Mouse (Mus musculus) hindbrain, embryonic 10.5 days (tissue): Measurements from ENCODE around the gene Pced1a. TPM values are rescaled to one million over a fixed set of nuclear protein-coding genes. Genes with fewer than 3 reads are reported as not detected.

Source experiments
- DNase-seq: peaks from one replicate; pipeline ENCODE4 v3.0.0-alpha.2; 2017; ENCODE audit warnings: low spot score
- H3K27ac ChIP-seq: fragments of 300-500 bp; sonication (generic); 2 replicates; pipeline ENCODE4 v1.5.1; 2016; ENCODE audit warnings: mild to moderate bottlenecking, moderate library complexity
- H3K27me3 ChIP-seq: fragments of 300-500 bp; sonication (generic); 2 replicates; pipeline ENCODE4 v1.6.1; 2016; ENCODE audit warnings: mild to moderate bottlenecking; ENCODE audit not compliant: poor library complexity, insufficient read depth, severe bottlenecking
- H3K36me3 ChIP-seq: fragments of 300-500 bp; sonication (generic); 2 replicates; pipeline ENCODE4 v1.6.1; 2016; ENCODE audit warnings: mild to moderate bottlenecking, moderate library complexity
- H3K4me1 ChIP-seq: fragments of 300-500 bp; sonication (generic); replicated peaks from 2 replicates; pipeline ENCODE4 v1.6.1; 2016; ENCODE audit warnings: mild to moderate bottlenecking
- H3K4me3 ChIP-seq: fragments of 300-500 bp; sonication (generic); 2 replicates; pipeline ENCODE4 v1.5.1; 2016; ENCODE audit warnings: mild to moderate bottlenecking, moderate library complexity
- H3K9me3 ChIP-seq: fragments of 300-500 bp; sonication (generic); 2 replicates; pipeline ENCODE4 v1.6.1; 2016; ENCODE audit warnings: mild to moderate bottlenecking, moderate library complexity
- WGBS: fragments of 180-500 bp; shearing (Covaris S2); methylation state at CpG from one replicate; pipeline ENCODE4 v1.1.7; 2016; 5-methylcytosine and 5-hydroxymethylcytosine counted together
- polyA plus RNA-seq: library from polyadenylated mRNA; unstranded; fragments of >200 nt; fragmentation: Nextera tagmentation; extraction: Ambion mirVana; gene quantifications from 2 replicates; pipeline ENCODE4 v1.2.1, GENCODE M21; 2016

Pced1a gene
- polyA plus RNA-seq, 1 experiment from 2014 or later: 11.3 TPM

DNA sequence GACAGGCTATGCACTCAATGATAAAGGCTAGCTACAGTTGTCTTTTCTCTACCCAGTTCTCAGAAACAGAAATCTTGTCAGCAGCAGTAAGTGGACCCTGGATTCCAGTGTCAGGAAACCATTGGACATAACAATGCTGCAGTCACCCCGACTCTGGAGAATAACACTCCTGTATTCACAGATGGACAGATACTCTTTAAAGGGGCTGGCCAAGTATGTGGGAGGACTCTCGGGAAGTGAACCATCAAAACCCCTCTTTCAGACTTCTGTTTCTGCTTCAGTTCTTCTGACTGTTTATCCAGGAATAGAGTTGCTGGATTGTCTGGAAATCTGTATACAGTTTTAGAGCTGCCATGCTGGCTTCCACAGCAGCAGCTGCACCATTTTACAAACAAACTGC is 5.3 kb upstream of the Pced1a start:
- peaks cover 13% of the 10 kb centered on the region for H3K4me1 ChIP-seq
- no peak overlapping the region for H3K4me3 ChIP-seq
- H3K36me3 ChIP-seq: peaks cover 42% of the 10 kb centered on the region
- H3K27ac ChIP-seq: no peak overlapping the region
- H3K27me3 ChIP-seq: no peaks in the 10 kb centered on the region
- DNase-seq: no peak
- no peaks in the 10 kb centered on the region for H3K9me3 ChIP-seq
- 71% methylated on average over 2 of the region's 2 CpGs for WGBS

DNA sequence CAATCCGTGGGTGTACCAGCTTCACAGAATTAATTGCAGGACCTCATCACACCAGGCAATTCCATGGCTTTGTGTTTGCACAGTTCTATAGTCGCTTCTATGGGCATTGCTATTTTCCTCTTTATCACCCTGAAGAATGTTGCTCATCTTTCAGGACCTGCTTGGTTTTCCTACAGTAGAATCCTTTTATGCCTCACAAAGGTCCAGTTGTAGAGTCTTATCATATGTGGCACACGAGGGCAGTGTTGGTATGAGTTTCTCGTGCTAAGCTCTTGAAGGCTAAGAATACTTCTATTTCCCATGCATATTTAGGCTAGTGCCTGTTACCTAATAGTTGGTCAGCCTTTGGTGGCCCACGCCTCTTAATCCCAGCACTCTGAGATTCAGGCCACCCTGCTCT is 611 bp upstream of the Pced1a start:
- H3K4me3 ChIP-seq: peak overlapping the region; percentile 85
- no peak for DNase-seq
- WGBS: 63% methylated on average over 5 of the region's 5 CpGs
- H3K27me3 ChIP-seq: peaks cover 7% of the 10 kb centered on the region; the same call in 1 of the 2 replicates
- no peaks in the 10 kb centered on the region for H3K9me3 ChIP-seq
- H3K27ac ChIP-seq: peak overlapping the region; percentile 96
- H3K36me3 ChIP-seq: peaks cover 42% of the 10 kb centered on the region
- peaks cover 42% of the 10 kb centered on the region for H3K4me1 ChIP-seq

DNA sequence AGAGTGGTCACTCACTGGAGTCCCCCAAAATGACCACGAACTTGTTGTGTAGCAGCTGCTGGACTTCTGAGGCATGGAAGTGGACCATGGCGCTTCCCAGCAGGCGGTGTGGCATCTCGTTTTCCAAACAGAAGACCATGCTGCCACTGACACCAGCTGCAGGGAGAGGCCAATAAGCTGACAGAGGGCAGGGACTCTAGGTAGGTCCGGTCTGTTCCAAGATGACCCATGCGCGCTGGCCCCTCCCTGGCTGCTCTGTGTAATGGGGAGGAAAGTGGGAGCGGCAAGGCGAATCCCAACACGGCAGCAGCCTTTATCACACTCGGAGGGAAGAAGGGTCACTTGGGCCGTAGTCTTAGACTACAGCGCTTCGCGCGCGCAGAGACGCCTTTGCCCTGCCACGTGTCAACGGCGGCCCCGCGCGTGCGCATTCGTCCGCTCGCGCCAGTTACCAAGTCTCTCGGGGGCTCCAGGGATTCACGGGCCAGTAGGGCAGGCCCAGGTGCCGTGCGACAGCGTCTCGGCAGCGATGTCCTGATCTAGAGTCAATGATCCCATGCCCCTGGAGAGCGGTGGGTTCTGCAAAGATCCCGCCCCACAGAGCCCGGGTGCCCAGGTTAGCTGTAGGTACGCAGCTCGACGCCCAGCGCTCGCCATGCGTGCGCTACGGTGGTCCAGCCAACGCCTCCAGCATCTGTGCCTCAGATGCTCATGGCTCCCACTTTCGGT is 940 bp downstream of the Pced1a start:
- peak; percentile 84 for DNase-seq
- Histone ChIP-seq H3K36me3 (peaks cover 45% of the 10 kb centered on the region), H3K27me3 (peaks cover 7% of the 10 kb centered on the region; the same call in 1 of the 2 replicates), H3K4me1 (peaks cover 39% of the 10 kb centered on the region), H3K27ac (peak overlapping the region; percentile 96), H3K9me3 (no peaks in the 10 kb centered on the region), H3K4me3 (peak overlapping the region; percentile 85)
- WGBS: 17% methylated on average over 49 of the region's 49 CpGs

DNA sequence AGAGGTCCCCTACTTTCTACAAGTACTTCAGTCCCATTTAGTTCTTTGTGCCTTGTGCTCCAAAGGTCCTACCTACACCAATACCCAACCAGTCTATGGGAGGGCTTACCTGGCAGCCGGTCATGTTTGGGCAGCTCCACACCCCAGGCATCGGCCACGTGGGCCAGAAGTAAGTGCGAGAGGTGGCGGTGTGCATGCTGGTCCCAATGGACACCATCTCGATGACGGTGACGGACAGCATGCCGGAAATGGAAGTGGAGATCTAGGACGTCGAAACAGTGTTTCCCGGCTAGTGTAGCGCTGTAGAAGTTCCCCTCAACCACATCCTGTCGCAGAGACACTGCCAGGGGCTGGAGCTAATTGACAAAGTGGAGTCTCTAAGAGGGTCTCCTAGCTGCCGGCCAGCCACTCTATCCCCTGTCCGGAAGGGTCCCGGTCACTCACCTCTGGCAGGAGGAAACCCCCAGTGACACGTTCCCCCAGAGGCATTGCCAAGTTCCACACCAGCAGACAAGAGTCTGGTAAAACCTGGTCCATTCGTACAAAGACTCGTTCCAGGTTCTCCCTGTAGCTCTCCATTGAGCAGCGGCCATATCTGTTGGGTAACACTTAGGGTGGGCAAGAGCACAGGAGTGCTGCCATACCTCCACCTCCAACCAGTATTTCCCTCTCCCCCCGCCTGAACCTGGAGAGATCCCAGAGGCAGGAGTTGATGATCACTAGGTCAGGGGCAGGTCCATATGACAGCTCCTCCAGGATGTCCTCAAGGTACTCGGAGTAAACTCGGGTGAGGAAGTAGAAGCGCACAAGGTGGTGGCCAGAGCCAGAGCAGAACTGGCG is 2.5 kb downstream of the Pced1a start:
- H3K36me3 ChIP-seq: peaks cover 42% of the 10 kb centered on the region
- H3K27me3 ChIP-seq: peaks cover 7% of the 10 kb centered on the region; the same call in 1 of the 2 replicates
- WGBS: 95% methylated on average over 26 of the region's 26 CpGs
- H3K4me3 ChIP-seq: no peak overlapping the region
- no peak overlapping the region for H3K27ac ChIP-seq
- H3K9me3 ChIP-seq: no peaks in the 10 kb centered on the region
- H3K4me1 ChIP-seq: peaks cover 39% of the 10 kb centered on the region
- DNase-seq: no peak

DNA sequence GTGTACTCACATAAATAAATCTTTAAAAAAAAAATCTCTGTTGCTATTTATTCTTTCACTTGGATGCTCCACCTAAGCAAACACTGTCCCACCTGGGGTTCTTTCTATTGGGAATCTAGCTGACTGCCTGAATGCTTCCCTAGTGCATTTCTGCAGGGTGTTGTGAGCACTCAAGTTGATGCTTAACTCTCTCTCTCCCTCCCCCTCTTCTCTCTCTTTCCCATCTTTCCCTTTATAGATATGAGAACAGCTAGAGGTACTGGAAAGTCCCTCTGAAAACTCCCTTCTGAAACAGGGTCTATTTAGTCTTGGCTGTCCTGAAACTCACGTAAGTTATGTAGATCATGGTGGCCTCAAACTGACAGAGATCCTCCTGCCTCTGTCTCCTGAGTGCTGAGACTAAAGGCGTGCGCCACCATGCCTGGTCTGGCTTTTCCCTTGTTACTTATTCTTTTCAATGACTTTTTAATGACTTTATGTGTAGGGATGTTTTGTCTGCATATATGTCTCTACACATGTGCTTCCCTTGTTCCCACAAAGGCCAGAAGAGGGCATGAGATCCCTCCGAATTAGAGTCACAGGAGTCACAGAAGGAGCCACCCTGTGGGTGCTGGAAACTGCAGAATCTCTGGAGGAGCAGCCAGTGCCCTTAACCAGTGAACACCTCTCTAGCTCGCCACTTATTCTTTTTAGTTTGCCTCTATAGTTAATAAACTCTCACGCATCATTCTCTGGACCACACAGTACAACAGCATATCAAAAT is 10.2 kb downstream of the Pced1a start:
- DNase-seq: no peak
- no peaks in the 10 kb centered on the region for H3K27me3 ChIP-seq
- H3K36me3 ChIP-seq: peaks cover 10% of the 10 kb centered on the region
- peaks cover 8% of the 10 kb centered on the region for H3K4me1 ChIP-seq
- H3K27ac ChIP-seq: no peak overlapping the region
- 74% methylated on average over 6 of the region's 6 CpGs for WGBS
- no peak overlapping the region for H3K4me3 ChIP-seq
- H3K9me3 ChIP-seq: no peaks in the 10 kb centered on the region

DNA sequence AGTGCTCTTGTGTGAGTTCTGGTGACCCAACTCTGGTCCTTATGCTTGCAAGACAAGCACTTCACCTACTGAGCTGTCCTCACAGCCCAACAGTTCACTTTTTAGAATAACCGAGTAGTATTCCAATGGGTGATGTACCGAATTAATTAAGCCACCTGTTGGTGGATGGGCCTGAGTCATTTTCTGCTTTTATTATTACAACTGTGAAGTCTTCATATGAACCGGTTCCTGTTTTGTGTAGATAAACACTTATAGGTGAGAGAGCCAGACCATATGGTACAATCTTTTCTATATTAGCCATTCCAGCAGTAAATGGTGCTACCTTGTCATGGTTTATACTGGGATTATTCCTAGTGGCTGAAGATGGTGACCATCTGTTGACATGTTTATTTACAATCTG is 11.7 kb downstream of the Pced1a start:
- Histone ChIP-seq H3K4me1 (peaks cover 17% of the 10 kb centered on the region), H3K36me3 (no peaks in the 10 kb centered on the region), H3K9me3 (no peaks in the 10 kb centered on the region), H3K27me3 (no peaks in the 10 kb centered on the region), H3K4me3 (no peak overlapping the region), H3K27ac (no peak overlapping the region)
- 87% methylated on average over 3 of the region's 3 CpGs for WGBS
- DNase-seq: no peak

DNA sequence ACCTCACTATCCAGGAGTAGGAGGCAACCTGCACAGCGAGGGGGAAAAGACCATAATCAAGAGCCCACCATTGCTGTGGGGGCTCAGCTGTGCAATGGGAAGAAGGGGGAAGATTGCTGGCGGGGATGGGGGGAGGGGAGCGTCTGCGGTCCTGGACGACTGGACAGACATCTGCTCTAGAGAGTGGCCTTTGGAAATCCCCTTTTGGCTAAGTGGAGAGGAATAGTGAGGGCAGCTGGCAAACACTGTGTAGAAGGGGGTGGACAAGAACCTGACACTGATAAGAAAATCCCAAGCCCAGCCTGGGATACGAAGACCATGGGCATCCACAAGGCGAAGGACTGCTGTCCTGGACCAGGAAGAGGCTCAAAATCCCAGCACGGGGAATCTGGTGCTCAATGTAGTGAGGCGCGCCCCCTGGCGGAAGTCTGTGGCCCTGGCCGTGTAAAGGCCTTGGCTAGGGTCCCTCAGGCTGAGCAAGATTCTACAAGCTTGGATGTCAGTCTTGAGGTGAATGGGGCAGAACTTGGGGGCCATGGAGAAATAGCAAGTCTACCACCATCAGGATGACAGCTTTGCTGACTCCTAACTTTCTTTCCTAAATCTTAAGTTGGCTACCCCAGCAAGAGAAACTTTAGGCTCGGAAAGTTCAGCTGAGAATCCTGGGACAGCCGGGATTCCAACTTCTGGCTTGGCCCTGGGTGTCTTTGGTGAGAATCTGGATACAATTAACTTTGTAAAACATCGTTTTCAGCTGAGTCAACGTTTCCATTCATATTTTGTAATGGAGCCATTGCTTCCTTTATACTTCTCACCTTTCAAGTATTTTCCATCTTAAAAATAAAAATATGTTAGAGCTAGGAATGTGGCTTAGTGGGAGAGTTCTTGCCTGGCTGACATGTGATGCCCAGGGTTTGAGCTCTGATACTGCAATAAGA is 12.7 kb downstream of the Pced1a start:
- no peak overlapping the region for H3K27ac ChIP-seq
- H3K36me3 ChIP-seq: no peaks in the 10 kb centered on the region
- H3K4me3 ChIP-seq: no peak overlapping the region
- peaks cover 17% of the 10 kb centered on the region for H3K4me1 ChIP-seq
- H3K9me3 ChIP-seq: no peaks in the 10 kb centered on the region
- 0 out of 2 replicates have a peak, but pooled peaks cover under 1% of the 10 kb centered on the region for H3K27me3 ChIP-seq
- DNase-seq: peak; percentile 88
- 40% methylated on average over 16 of the region's 16 CpGs for WGBS

DNA sequence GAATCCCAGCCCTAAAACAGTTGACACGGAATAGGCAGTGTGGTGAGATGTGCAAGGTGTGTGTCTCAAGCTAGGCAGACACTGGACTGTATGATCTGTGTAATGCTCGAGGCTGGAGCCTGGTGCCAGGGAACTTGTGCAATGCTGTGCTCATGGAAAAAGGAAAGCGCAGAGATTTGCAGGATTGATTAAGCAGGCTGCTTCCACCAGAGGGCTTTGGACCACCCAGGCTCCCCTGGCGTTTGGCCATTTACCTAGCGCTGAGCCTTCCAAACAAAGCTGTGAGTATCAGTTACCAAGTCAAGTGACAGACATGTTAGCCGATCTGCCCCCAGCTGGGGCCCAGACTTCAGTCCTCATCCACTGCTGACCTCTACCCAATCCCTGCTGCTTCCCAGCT is 16.3 kb downstream of the Pced1a start:
- Histone ChIP-seq H3K9me3 (no peaks in the 10 kb centered on the region), H3K36me3 (no peaks in the 10 kb centered on the region), H3K27ac (no peak overlapping the region), H3K27me3 (peaks cover 13% of the 10 kb centered on the region), H3K4me3 (no peak overlapping the region), H3K4me1 (peaks cover 23% of the 10 kb centered on the region)
- WGBS: 20% methylated on average over 6 of the region's 6 CpGs
- peak; percentile 69 for DNase-seq

DNA sequence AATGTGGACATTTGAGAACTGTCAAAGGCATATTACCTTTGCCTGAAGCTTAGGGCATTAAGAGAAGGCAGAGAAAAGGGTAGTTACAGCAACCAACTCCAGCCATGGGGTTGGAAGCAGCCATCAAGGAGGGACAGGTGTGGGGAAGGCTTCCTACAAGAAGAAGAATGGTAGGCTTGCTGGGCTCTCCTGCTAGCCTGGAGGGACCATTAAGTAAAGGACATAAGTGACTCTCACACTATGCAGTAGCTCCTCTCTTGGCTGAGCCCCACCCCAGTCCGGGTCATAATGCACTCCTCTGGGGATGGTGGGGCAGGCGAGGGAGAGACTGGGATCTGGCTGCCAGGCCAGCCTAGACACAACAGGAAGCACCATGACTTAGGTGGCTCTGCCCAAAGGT is 18.3 kb downstream of the Pced1a start, which contains the start of gene Tmem239:
Gene Tmem239, plus strand, starts transcription at position 301 of the 400 bp plus-strand sequence.
- no peak for DNase-seq
- Histone ChIP-seq H3K27ac (peak within 1 kb of the TSS; percentile 23; the same call in 1 of the 2 replicates), H3K27me3 (peaks cover 13% of the 10 kb centered on the region), H3K9me3 (no peaks in the 10 kb centered on the region), H3K4me1 (peaks cover 18% of the 10 kb centered on the region), H3K36me3 (no peaks in the 10 kb centered on the region), H3K4me3 (no peak within 1 kb of the TSS)
- WGBS: 83% methylated on average over 2 of the region's 2 CpGs

DNA sequence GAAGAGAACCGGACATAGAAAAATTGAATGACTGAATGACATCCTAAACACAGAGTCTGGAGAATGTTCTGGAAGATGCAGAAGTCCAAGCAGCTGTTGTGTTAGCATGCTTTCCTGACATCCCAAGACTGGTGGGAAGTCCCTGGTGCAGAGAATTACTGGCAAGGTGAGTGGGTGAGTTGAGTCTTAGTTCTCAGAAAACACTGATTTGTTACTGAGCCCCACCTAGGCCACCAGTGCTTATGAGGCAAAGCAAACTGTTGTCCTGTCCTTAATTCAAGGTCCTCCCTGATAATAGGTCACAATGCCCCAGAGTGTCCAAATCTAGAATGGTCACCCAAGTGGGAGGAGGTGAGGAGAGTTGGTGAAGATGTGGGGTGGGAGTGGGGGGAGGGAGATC is 19.6 kb downstream of the Pced1a start, which contains the start of the genes Gm28372 and 1700020A23Rik:
Gene Gm28372, plus strand, starts transcription at position 301 of the 400 bp plus-strand sequence.
Gene 1700020A23Rik, plus strand, starts transcription at position 321 of the 400 bp plus-strand sequence.
- Histone ChIP-seq H3K27ac (no peak within 1 kb of the TSS), H3K27me3 (peaks cover 13% of the 10 kb centered on the region), H3K4me3 (no peak within 1 kb of the TSS), H3K9me3 (no peaks in the 10 kb centered on the region), H3K36me3 (no peaks in the 10 kb centered on the region), H3K4me1 (peaks cover 25% of the 10 kb centered on the region)
- no peak for DNase-seq
- 88% methylated on average over 1 of the region's 1 CpGs for WGBS

DNA sequence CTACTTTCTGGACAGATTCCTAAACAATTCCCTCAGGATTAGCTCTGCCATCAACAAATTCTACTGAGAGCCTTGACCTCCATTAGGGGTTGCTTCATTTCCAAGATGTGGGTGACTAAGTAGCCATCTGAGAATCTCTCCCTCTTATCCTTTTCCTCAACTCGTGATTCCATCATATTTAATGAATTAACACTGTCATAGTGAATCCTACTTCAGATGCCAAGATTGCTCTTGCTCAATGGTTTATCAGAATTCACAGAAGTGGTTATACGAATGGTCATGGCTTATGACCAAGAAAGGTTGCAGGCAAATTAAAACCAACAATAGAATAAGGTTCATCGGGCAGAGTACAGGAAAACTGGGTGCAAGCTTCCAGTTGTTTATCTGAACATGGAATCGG is 22.6 kb downstream of the Pced1a start:
- no peak for DNase-seq
- no peaks in the 10 kb centered on the region for H3K36me3 ChIP-seq
- 81% methylated on average over 4 of the region's 4 CpGs for WGBS
- no peaks in the 10 kb centered on the region for H3K9me3 ChIP-seq
- H3K27ac ChIP-seq: no peak overlapping the region
- H3K27me3 ChIP-seq: peaks cover 32% of the 10 kb centered on the region
- peaks cover 32% of the 10 kb centered on the region for H3K4me1 ChIP-seq
- H3K4me3 ChIP-seq: no peak overlapping the region
